Mouse (Mus musculus): ENCODE data around the gene Rph3al. TPM values are rescaled to one million over a fixed set of nuclear protein-coding genes. Genes with fewer than 3 reads are reported as not detected.

Gene Rph3al
- polyA plus RNA-seq, 1 experiment from 2014 or later = 1.3 TPM

GRCm38 (mm10) chr11:75972188-75972587, 34.0 kb upstream of the Rph3al start:
- Histone ChIP-seq H3K9me3 (ENCODE audit: control insufficient read depth, low read length) (no peaks in the 10 kb centered on the region), H3K4me2 (ENCODE audit: low read depth, low read length) (no peak overlapping the region), H3K36me3 (ENCODE audit: control insufficient read depth, insufficient read depth, low read length) (no peaks in the 10 kb centered on the region), H3K4me1 (ENCODE audit: control insufficient read depth, insufficient read depth, low read length) (no peaks in the 10 kb centered on the region), H3K27me3 (ENCODE audit: control insufficient read depth, insufficient read depth, low read length) (no peaks in the 10 kb centered on the region), H3K4me3 (ENCODE audit: low read depth, low read length) (no peak overlapping the region), H3K9ac (replicated peaks; ENCODE audit: low read depth, low read length) (no peak overlapping the region), H3K27ac (ENCODE audit: low read depth, low read length) (no peak overlapping the region)
- no peak for ATAC-seq (ENCODE audit: low read depth)
- WGBS = 87% methylated on average over 3 of the region's 3 CpGs

- no peaks in the 10 kb centered on the region for H3K9me3 ChIP-seq (ENCODE audit: control insufficient read depth, low read length)
- WGBS = 25% methylated on average over 3 of the region's 3 CpGs
- no peak for ATAC-seq (ENCODE audit: low read depth)
- peaks cover 12% of the 10 kb centered on the region for H3K4me1 ChIP-seq (ENCODE audit: control insufficient read depth, insufficient read depth, low read length)
- H3K27me3 ChIP-seq (ENCODE audit: control insufficient read depth, insufficient read depth, low read length) = 0 out of 2 replicates have a peak, but pooled peaks cover 2% of the 10 kb centered on the region
- no peaks in the 10 kb centered on the region for H3K36me3 ChIP-seq (ENCODE audit: control insufficient read depth, insufficient read depth, low read length)
- H3K9ac ChIP-seq (replicated peaks; ENCODE audit: low read depth, low read length) = no peak overlapping the region
- H3K27ac ChIP-seq (ENCODE audit: low read depth, low read length) = no peak overlapping the region
- H3K4me2 ChIP-seq (ENCODE audit: low read depth, low read length) = no peak overlapping the region
- H3K4me3 ChIP-seq (ENCODE audit: low read depth, low read length) = no peak overlapping the region
Observed at GRCm38 (mm10) chr11:75970629-75971028, 32.4 kb upstream of the Rph3al start.

- Histone ChIP-seq H3K36me3 (ENCODE audit: control insufficient read depth, insufficient read depth, low read length) (no peaks in the 10 kb centered on the region), H3K27me3 (ENCODE audit: control insufficient read depth, insufficient read depth, low read length) (peaks cover 2% of the 10 kb centered on the region; the same call in 1 of the 2 replicates), H3K9ac (replicated peaks; ENCODE audit: low read depth, low read length) (no peak overlapping the region), H3K27ac (ENCODE audit: low read depth, low read length) (no peak overlapping the region), H3K9me3 (ENCODE audit: control insufficient read depth, low read length) (no peaks in the 10 kb centered on the region), H3K4me1 (ENCODE audit: control insufficient read depth, insufficient read depth, low read length) (peaks cover 20% of the 10 kb centered on the region), H3K4me2 (ENCODE audit: low read depth, low read length) (no peak overlapping the region), H3K4me3 (ENCODE audit: low read depth, low read length) (no peak overlapping the region)
- WGBS = 86% methylated on average over 6 of the region's 6 CpGs
- ATAC-seq (ENCODE audit: low read depth) = no peak
Observed at GRCm38 (mm10) chr11:75968761-75969160, 30.5 kb upstream of the Rph3al start.

GRCm38 (mm10) chr11:75966401-75967372, 28.5 kb upstream of the Rph3al start:
- Histone ChIP-seq H3K27ac (ENCODE audit: low read depth, low read length) (no peak overlapping the region), H3K4me1 (ENCODE audit: control insufficient read depth, insufficient read depth, low read length) (peaks cover 24% of the 10 kb centered on the region), H3K4me2 (ENCODE audit: low read depth, low read length) (peak overlapping the region; percentile 94), H3K4me3 (ENCODE audit: low read depth, low read length) (peak overlapping the region; percentile 47), H3K27me3 (ENCODE audit: control insufficient read depth, insufficient read depth, low read length) (peaks cover 2% of the 10 kb centered on the region; the same call in 1 of the 2 replicates), H3K36me3 (ENCODE audit: control insufficient read depth, insufficient read depth, low read length) (no peaks in the 10 kb centered on the region), H3K9me3 (ENCODE audit: control insufficient read depth, low read length) (no peaks in the 10 kb centered on the region), H3K9ac (replicated peaks; ENCODE audit: low read depth, low read length) (peak overlapping the region; percentile 59)
- WGBS = under 1% methylated on average over 81 of the region's 90 CpGs
- ATAC-seq (ENCODE audit: low read depth) = peak; percentile 72

GRCm38 (mm10) chr11:75965674-75966400, 27.6 kb upstream of the Rph3al start:
- Histone ChIP-seq H3K27me3 (ENCODE audit: control insufficient read depth, insufficient read depth, low read length) (peaks cover 2% of the 10 kb centered on the region; the same call in 1 of the 2 replicates), H3K4me3 (ENCODE audit: low read depth, low read length) (peak overlapping the region; percentile 47), H3K9ac (replicated peaks; ENCODE audit: low read depth, low read length) (peak overlapping the region; percentile 59; the same call in 1 of the 2 replicates), H3K36me3 (ENCODE audit: control insufficient read depth, insufficient read depth, low read length) (no peaks in the 10 kb centered on the region), H3K27ac (ENCODE audit: low read depth, low read length) (no peak overlapping the region), H3K4me2 (ENCODE audit: low read depth, low read length) (peak overlapping the region; percentile 94), H3K9me3 (ENCODE audit: control insufficient read depth, low read length) (no peaks in the 10 kb centered on the region), H3K4me1 (ENCODE audit: control insufficient read depth, insufficient read depth, low read length) (peaks cover 24% of the 10 kb centered on the region)
- ATAC-seq (ENCODE audit: low read depth) = no peak
- 6% methylated on average over 28 of the region's 28 CpGs for WGBS

- ATAC-seq (ENCODE audit: low read depth) = no peak
- no peaks in the 10 kb centered on the region for H3K9me3 ChIP-seq (ENCODE audit: control insufficient read depth, low read length)
- H3K9ac ChIP-seq (replicated peaks; ENCODE audit: low read depth, low read length) = no peak overlapping the region
- H3K27me3 ChIP-seq (ENCODE audit: control insufficient read depth, insufficient read depth, low read length) = peaks cover 2% of the 10 kb centered on the region; the same call in 1 of the 2 replicates
- WGBS = 27% methylated on average over 4 of the region's 4 CpGs
- H3K4me1 ChIP-seq (ENCODE audit: control insufficient read depth, insufficient read depth, low read length) = peaks cover 24% of the 10 kb centered on the region
- 0 out of 2 replicates have a peak overlapping the region, but pooled peaks have one; percentile 3 for H3K4me2 ChIP-seq (ENCODE audit: low read depth, low read length)
- no peaks in the 10 kb centered on the region for H3K36me3 ChIP-seq (ENCODE audit: control insufficient read depth, insufficient read depth, low read length)
- H3K27ac ChIP-seq (ENCODE audit: low read depth, low read length) = no peak overlapping the region
- H3K4me3 ChIP-seq (ENCODE audit: low read depth, low read length) = no peak overlapping the region
Observed at GRCm38 (mm10) chr11:75964476-75964730, 26.2 kb upstream of the Rph3al start.

GRCm38 (mm10) chr11:75963730-75964475, 25.7 kb upstream of the Rph3al start:
- H3K9me3 ChIP-seq (ENCODE audit: control insufficient read depth, low read length) = no peaks in the 10 kb centered on the region
- H3K27me3 ChIP-seq (ENCODE audit: control insufficient read depth, insufficient read depth, low read length) = peaks cover 2% of the 10 kb centered on the region; the same call in 1 of the 2 replicates
- H3K27ac ChIP-seq (ENCODE audit: low read depth, low read length) = peak overlapping the region; percentile 39; the same call in 1 of the 2 replicates
- H3K4me3 ChIP-seq (ENCODE audit: low read depth, low read length) = no peak overlapping the region
- WGBS = 11% methylated on average over 11 of the region's 11 CpGs
- H3K4me1 ChIP-seq (ENCODE audit: control insufficient read depth, insufficient read depth, low read length) = peaks cover 24% of the 10 kb centered on the region
- no peak overlapping the region for H3K9ac ChIP-seq (replicated peaks; ENCODE audit: low read depth, low read length)
- no peaks in the 10 kb centered on the region for H3K36me3 ChIP-seq (ENCODE audit: control insufficient read depth, insufficient read depth, low read length)
- ATAC-seq (ENCODE audit: low read depth) = no peak; the same call in 1 of the 2 replicates
- 0 out of 2 replicates have a peak overlapping the region, but pooled peaks have one; percentile 3 for H3K4me2 ChIP-seq (ENCODE audit: low read depth, low read length)

GRCm38 (mm10) chr11:75961782-75962181, 23.6 kb upstream of the Rph3al start:
- Histone ChIP-seq H3K27me3 (ENCODE audit: control insufficient read depth, insufficient read depth, low read length) (peaks cover 2% of the 10 kb centered on the region; the same call in 1 of the 2 replicates), H3K9me3 (ENCODE audit: control insufficient read depth, low read length) (no peaks in the 10 kb centered on the region), H3K4me1 (ENCODE audit: control insufficient read depth, insufficient read depth, low read length) (peaks cover 21% of the 10 kb centered on the region), H3K9ac (replicated peaks; ENCODE audit: low read depth, low read length) (no peak overlapping the region), H3K4me3 (ENCODE audit: low read depth, low read length) (no peak overlapping the region), H3K4me2 (ENCODE audit: low read depth, low read length) (no peak overlapping the region), H3K27ac (ENCODE audit: low read depth, low read length) (no peak overlapping the region), H3K36me3 (ENCODE audit: control insufficient read depth, insufficient read depth, low read length) (no peaks in the 10 kb centered on the region)
- no peak for ATAC-seq (ENCODE audit: low read depth)
- 95% methylated on average over 7 of the region's 7 CpGs for WGBS
